Mouse (Mus musculus): ENCODE data around the gene Wasf1. TPM values are rescaled to one million over a fixed set of nuclear protein-coding genes. Genes with fewer than 3 reads are reported as not detected.
A peak's percentile ranks its signal among the peaks of the same experiment; 100 is the strongest.

Gene Wasf1
- total RNA-seq, 1 experiment from 2014 or later: not detected

- no peak for ATAC-seq (replicated peaks in 1 of 2; ENCODE audit: insufficient read depth in 1 of 2, low FRiP score in 2 of 2, low TSS enrichment in 1 of 2, low read depth in 1 of 2, poor library complexity in 2 of 2, severe bottlenecking in 2 of 2)
Observed at GRCm38 (mm10) chr10:40942688-40943087, 59.4 kb downstream of the Wasf1 start.

GRCm38 (mm10) chr10:40950176-40950575 is 66.9 kb downstream of the Wasf1 start:
- ATAC-seq (replicated peaks in 1 of 2; ENCODE audit: insufficient read depth in 1 of 2, low FRiP score in 2 of 2, low TSS enrichment in 1 of 2, low read depth in 1 of 2, poor library complexity in 2 of 2, severe bottlenecking in 2 of 2): no peak

- no peak for ATAC-seq (replicated peaks in 1 of 2; ENCODE audit: insufficient read depth in 1 of 2, low FRiP score in 2 of 2, low TSS enrichment in 1 of 2, low read depth in 1 of 2, poor library complexity in 2 of 2, severe bottlenecking in 2 of 2)
Observed at GRCm38 (mm10) chr10:40956206-40956605, 72.9 kb downstream of the Wasf1 start.

- ATAC-seq (replicated peaks in 1 of 2; ENCODE audit: insufficient read depth in 1 of 2, low FRiP score in 2 of 2, low TSS enrichment in 1 of 2, low read depth in 1 of 2, poor library complexity in 2 of 2, severe bottlenecking in 2 of 2): no peak
Observed at GRCm38 (mm10) chr10:40961365-40961764, 78.1 kb downstream of the Wasf1 start.

DNA sequence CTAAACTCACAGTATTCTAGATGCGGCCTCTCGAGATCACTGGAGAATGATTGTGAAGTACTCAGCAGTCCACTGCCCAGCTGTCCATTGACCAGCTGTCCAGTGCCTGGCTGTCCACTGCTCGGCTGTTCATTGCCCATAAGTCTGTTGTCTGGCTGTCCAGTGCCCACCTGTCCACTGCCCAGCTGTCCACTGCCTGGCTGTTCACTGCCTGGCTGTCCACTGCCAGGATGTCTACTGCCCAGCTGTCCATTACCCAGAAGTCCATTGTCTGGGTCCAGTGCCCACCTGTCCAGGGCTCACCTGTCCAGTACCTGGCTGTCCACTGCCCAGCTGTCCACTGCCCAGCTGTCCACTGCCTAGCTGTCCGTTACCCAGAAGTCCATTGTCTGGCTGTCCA is 78.7 kb downstream of the Wasf1 start:
- no peak for ATAC-seq (replicated peaks in 1 of 2; ENCODE audit: insufficient read depth in 1 of 2, low FRiP score in 2 of 2, low TSS enrichment in 1 of 2, low read depth in 1 of 2, poor library complexity in 2 of 2, severe bottlenecking in 2 of 2)

DNA sequence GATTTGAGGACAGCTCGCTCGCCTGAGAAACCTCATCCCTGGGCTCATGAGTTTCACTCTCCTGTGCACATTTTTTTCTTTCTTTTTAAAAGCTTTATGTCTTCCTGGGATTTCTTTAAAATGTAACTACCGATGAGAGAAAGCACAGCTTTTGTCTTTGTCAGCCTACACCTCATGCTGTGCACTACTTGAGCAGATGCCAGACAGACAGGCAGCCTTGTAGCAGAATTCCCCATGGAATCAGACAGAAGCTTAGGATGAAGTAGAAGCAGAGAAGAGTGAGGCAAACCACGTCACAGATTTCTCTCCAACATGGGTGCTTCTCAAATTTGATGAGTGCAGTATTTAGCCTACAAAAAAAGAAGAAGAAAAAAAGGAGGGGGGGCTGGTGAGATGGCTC is 81.3 kb downstream of the Wasf1 start:
- ATAC-seq (replicated peaks in 1 of 2; ENCODE audit: insufficient read depth in 1 of 2, low FRiP score in 2 of 2, low TSS enrichment in 1 of 2, low read depth in 1 of 2, poor library complexity in 2 of 2, severe bottlenecking in 2 of 2): no peak

- ATAC-seq (replicated peaks in 1 of 2; ENCODE audit: insufficient read depth in 1 of 2, low FRiP score in 2 of 2, low TSS enrichment in 1 of 2, low read depth in 1 of 2, poor library complexity in 2 of 2, severe bottlenecking in 2 of 2): no peak
Observed at GRCm38 (mm10) chr10:40968551-40968950, 85.3 kb downstream of the Wasf1 start.

- peak in 1 of 2 experiments; percentile 42; a peak in 3 of 4 replicates for ATAC-seq (replicated peaks in 1 of 2; ENCODE audit: insufficient read depth in 1 of 2, low FRiP score in 2 of 2, low TSS enrichment in 1 of 2, low read depth in 1 of 2, poor library complexity in 2 of 2, severe bottlenecking in 2 of 2)
Observed at GRCm38 (mm10) chr10:40969372-40970033, 86.2 kb downstream of the Wasf1 start.

DNA sequence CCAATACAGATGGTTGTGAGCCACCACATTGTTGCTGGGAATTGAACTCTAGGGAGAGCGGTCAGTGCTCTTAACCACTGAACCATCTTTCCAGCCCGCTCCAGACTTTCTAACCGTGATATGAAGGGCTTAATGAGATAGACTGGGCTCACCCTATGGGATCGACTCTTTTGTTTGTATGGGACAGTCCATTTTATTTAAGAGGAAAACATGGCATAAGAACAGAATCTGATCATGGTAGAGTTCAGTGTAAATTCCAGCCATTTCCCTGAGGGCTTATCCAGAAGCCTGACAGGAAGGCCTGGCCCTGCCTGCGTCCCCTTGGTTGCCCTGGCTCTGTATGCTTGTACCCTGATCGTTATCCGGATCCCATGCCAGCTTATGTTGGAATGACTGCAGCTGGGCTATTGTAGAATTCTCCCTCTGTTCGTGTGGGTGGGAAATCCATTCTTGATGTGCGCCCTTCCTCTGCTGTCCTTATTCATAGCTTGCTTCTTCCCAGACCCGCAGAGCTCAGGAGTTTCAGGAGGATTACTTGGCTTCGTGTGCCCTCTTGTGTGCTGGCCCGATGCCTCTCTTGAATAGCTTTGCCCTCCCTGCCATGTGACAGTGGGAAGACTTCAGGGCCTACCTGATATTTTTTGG is 87.4 kb downstream of the Wasf1 start:
- ATAC-seq (replicated peaks in 1 of 2; ENCODE audit: insufficient read depth in 1 of 2, low FRiP score in 2 of 2, low TSS enrichment in 1 of 2, low read depth in 1 of 2, poor library complexity in 2 of 2, severe bottlenecking in 2 of 2): no peak

GRCm38 (mm10) chr10:40971256-40971655 is 88.0 kb downstream of the Wasf1 start:
- no peak for ATAC-seq (replicated peaks in 1 of 2; ENCODE audit: insufficient read depth in 1 of 2, low FRiP score in 2 of 2, low TSS enrichment in 1 of 2, low read depth in 1 of 2, poor library complexity in 2 of 2, severe bottlenecking in 2 of 2)

DNA sequence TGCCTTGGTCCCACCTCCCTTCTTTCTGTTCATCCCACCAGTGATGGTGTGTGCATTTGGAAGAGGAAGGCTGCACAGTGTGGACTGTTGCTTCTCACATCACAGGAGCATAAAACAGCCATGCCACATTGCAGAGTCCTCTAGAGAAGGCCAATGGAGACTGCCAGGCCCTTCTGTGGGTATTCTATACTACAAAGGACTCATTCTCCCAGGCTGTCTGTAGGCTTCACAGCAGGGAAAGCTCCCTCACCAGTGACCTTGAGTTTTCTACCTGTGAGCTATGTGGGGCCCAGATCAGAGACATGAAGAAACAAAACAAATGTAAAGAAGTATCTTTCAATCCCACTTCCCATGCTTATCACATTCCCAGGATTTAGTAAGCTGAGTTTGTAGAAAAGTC is 100.5 kb downstream of the Wasf1 start:
- ATAC-seq (replicated peaks in 1 of 2; ENCODE audit: insufficient read depth in 1 of 2, low FRiP score in 2 of 2, low TSS enrichment in 1 of 2, low read depth in 1 of 2, poor library complexity in 2 of 2, severe bottlenecking in 2 of 2): no peak

DNA sequence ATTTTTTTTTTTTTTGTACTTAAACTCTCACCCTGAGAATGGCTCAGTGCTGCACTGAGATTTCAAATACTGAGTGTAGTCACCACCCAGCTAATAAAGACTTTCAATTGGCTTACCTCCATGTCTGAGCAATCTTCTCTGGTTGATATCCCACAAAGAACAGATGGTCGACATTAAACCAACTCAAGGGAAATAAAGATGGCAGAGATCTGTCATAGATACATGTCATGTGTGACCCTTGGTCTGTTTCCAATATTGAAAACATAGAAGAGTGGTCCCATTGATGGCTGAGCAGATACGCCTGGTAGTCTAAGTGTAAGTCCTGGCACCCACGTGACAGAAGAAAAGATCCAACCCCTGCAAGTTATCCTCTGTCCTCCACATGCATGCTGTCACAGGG is 101.3 kb downstream of the Wasf1 start:
- ATAC-seq (replicated peaks in 1 of 2; ENCODE audit: insufficient read depth in 1 of 2, low FRiP score in 2 of 2, low TSS enrichment in 1 of 2, low read depth in 1 of 2, poor library complexity in 2 of 2, severe bottlenecking in 2 of 2): no peak

- ATAC-seq (replicated peaks in 1 of 2; ENCODE audit: insufficient read depth in 1 of 2, low FRiP score in 2 of 2, low TSS enrichment in 1 of 2, low read depth in 1 of 2, poor library complexity in 2 of 2, severe bottlenecking in 2 of 2): no peak
Observed at GRCm38 (mm10) chr10:40985350-40985749, 102.1 kb downstream of the Wasf1 start.

Other genes with a start within 250 kb of the Wasf1 start
- gene Mettl24, start 200.2 kb upstream of the Wasf1 start, total RNA-seq (2017): 0.25 TPM in 1 of 2 replicates, not detected in the other
- gene Cdc40, start 164 bp upstream of the Wasf1 start, total RNA-seq (2017): 41.9 and 48.4 TPM in 2 replicates
- not detected in 2 replicates for gene Gpr6, start 188.8 kb downstream of the Wasf1 start, total RNA-seq (2017)

Measured in hematopoietic stem cell, adult 5-6 weeks (primary cell).